Mouse (Mus musculus): ENCODE data around the gene Atp1b2. TPM values are rescaled to one million over a fixed set of nuclear protein-coding genes. Genes with fewer than 3 reads are reported as not detected.
A peak's percentile ranks its signal among the peaks of the same experiment; 100 is the strongest.

Gene Atp1b2
- total and polyA plus RNA-seq, 3 experiments = 17.0 to 23.7 (median 20.3) TPM

- peaks cover 8% of the 10 kb centered on the region for H3K4me1 ChIP-seq (ENCODE audit: control insufficient read depth, insufficient read depth, low read length)
- intact Hi-C loops (cut with DNase I) = no loop called here
- H3K9ac ChIP-seq (ENCODE audit: low read depth, low read length) = no peak overlapping the region
- H3K27me3 ChIP-seq (ENCODE audit: control insufficient read depth, insufficient read depth, low read length) = no peaks in the 10 kb centered on the region
- no peaks in the 10 kb centered on the region for H3K79me2 ChIP-seq (replicated peaks; ENCODE audit: control insufficient read depth, insufficient read depth, low read length)
- no peaks in the 10 kb centered on the region for H3K36me3 ChIP-seq (ENCODE audit: control insufficient read depth, insufficient read depth, low read length)
- no peak overlapping the region for H3K4me3 ChIP-seq
- H3K27ac ChIP-seq = no peak overlapping the region
- 70% methylated on average over 2 of the region's 2 CpGs for WGBS
- DNase-seq = no peak
- no peak for TF ChIP-seq EP300 (IDR thresholded peaks at IDR 0.05; ENCODE audit: insufficient read depth, low read depth, low read length)
Observed at GRCm38 (mm10) chr11:69606832-69607231, 1.1 kb upstream of the Atp1b2 start.

GRCm38 (mm10) chr11:69606491-69606795 lies 701 bp upstream of the Atp1b2 start:
- 83% methylated on average over 2 of the region's 2 CpGs for WGBS
- Histone ChIP-seq H3K9ac (ENCODE audit: low read depth, low read length) (no peak overlapping the region), H3K36me3 (ENCODE audit: control insufficient read depth, insufficient read depth, low read length) (no peaks in the 10 kb centered on the region), H3K27ac (no peak overlapping the region; the same call in 1 of the 2 replicates), H3K4me3 (peak overlapping the region; percentile 57; the same call in 1 of the 2 replicates), H3K79me2 (replicated peaks; ENCODE audit: control insufficient read depth, insufficient read depth, low read length) (no peaks in the 10 kb centered on the region), H3K4me1 (ENCODE audit: control insufficient read depth, insufficient read depth, low read length) (peaks cover 8% of the 10 kb centered on the region), H3K27me3 (ENCODE audit: control insufficient read depth, insufficient read depth, low read length) (no peaks in the 10 kb centered on the region)
- intact Hi-C loops (cut with DNase I) = no loop called here
- TF ChIP-seq CTCF (IDR thresholded peaks at IDR 0.05) (no peak), POLR2A (IDR thresholded peaks at IDR 0.05; ENCODE audit: insufficient read depth, low read depth, low read length) (no peak), EP300 (IDR thresholded peaks at IDR 0.05; ENCODE audit: insufficient read depth, low read depth, low read length) (no peak)
- DNase-seq = no peak

- Histone ChIP-seq H3K79me2 (replicated peaks; ENCODE audit: control insufficient read depth, insufficient read depth, low read length) (no peaks in the 10 kb centered on the region), H3K4me1 (ENCODE audit: control insufficient read depth, insufficient read depth, low read length) (peaks cover 10% of the 10 kb centered on the region), H3K36me3 (ENCODE audit: control insufficient read depth, insufficient read depth, low read length) (no peaks in the 10 kb centered on the region), H3K27me3 (ENCODE audit: control insufficient read depth, insufficient read depth, low read length) (no peaks in the 10 kb centered on the region), H3K9ac (ENCODE audit: low read depth, low read length) (peak overlapping the region; percentile 71), H3K4me3 (peak overlapping the region; percentile 57), H3K27ac (peak overlapping the region; percentile 67)
- 1% methylated on average over 67 of the region's 73 CpGs for WGBS
- TF ChIP-seq POLR2A (IDR thresholded peaks at IDR 0.05; ENCODE audit: insufficient read depth, low read depth, low read length) = 0 out of 2 replicates have a peak, but pooled peaks have one; percentile 32
- TF ChIP-seq EP300 (IDR thresholded peaks at IDR 0.05; ENCODE audit: insufficient read depth, low read depth, low read length) = no peak
- TF ChIP-seq CTCF (IDR thresholded peaks at IDR 0.05) = no peak
- DNase-seq = peak; percentile 35 to 45
- intact Hi-C loops (cut with DNase I) = no loop called here
Observed at GRCm38 (mm10) chr11:69604795-69605664, 712 bp downstream of the Atp1b2 start.

GRCm38 (mm10) chr11:69604347-69604746 lies 1.4 kb downstream of the Atp1b2 start:
- Histone ChIP-seq H3K4me1 (ENCODE audit: control insufficient read depth, insufficient read depth, low read length) (peaks cover 10% of the 10 kb centered on the region), H3K79me2 (replicated peaks; ENCODE audit: control insufficient read depth, insufficient read depth, low read length) (no peaks in the 10 kb centered on the region), H3K27ac (peak overlapping the region; percentile 32), H3K9ac (ENCODE audit: low read depth, low read length) (peak overlapping the region; percentile 71), H3K27me3 (ENCODE audit: control insufficient read depth, insufficient read depth, low read length) (no peaks in the 10 kb centered on the region), H3K4me3 (no peak overlapping the region; the same call in 1 of the 2 replicates), H3K36me3 (ENCODE audit: control insufficient read depth, insufficient read depth, low read length) (no peaks in the 10 kb centered on the region)
- DNase-seq = no peak
- WGBS = 72% methylated on average over 3 of the region's 3 CpGs
- TF ChIP-seq POLR2A (IDR thresholded peaks at IDR 0.05; ENCODE audit: insufficient read depth, low read depth, low read length) = no peak
- TF ChIP-seq EP300 (IDR thresholded peaks at IDR 0.05; ENCODE audit: insufficient read depth, low read depth, low read length) = no peak
- TF ChIP-seq CTCF (IDR thresholded peaks at IDR 0.05) = no peak
- intact Hi-C loops (cut with DNase I) = no loop called here

GRCm38 (mm10) chr11:69603516-69603915 lies 2.2 kb downstream of the Atp1b2 start:
- 32% methylated on average over 8 of the region's 8 CpGs for WGBS
- TF ChIP-seq POLR2A (IDR thresholded peaks at IDR 0.05; ENCODE audit: insufficient read depth, low read depth, low read length) (peak; percentile 18; the same call in 1 of the 2 replicates), EP300 (IDR thresholded peaks at IDR 0.05; ENCODE audit: insufficient read depth, low read depth, low read length) (peak; percentile 29; the same call in 1 of the 2 replicates), CTCF (IDR thresholded peaks at IDR 0.05) (no peak)
- Histone ChIP-seq H3K27me3 (ENCODE audit: control insufficient read depth, insufficient read depth, low read length) (no peaks in the 10 kb centered on the region), H3K4me3 (no peak overlapping the region), H3K27ac (peak overlapping the region; percentile 51), H3K4me1 (ENCODE audit: control insufficient read depth, insufficient read depth, low read length) (peaks cover 10% of the 10 kb centered on the region), H3K36me3 (ENCODE audit: control insufficient read depth, insufficient read depth, low read length) (no peaks in the 10 kb centered on the region), H3K9ac (ENCODE audit: low read depth, low read length) (no peak overlapping the region), H3K79me2 (replicated peaks; ENCODE audit: control insufficient read depth, insufficient read depth, low read length) (no peaks in the 10 kb centered on the region)
- DNase-seq = peak; percentile 33 to 49
- intact Hi-C loops (cut with DNase I) = loop anchor here (1.0 kb wide), 1 partner anchor 22 kb away; no protein-coding TSS in a partner anchor

- intact Hi-C loops (cut with DNase I) = no loop called here
- no peak overlapping the region for H3K27ac ChIP-seq
Observed at GRCm38 (mm10) chr11:69601768-69602167, 4.0 kb downstream of the Atp1b2 start.

More at GRCm38 (mm10) chr11:69601768-69602167, 4.0 kb downstream of the Atp1b2 start:
- 44% methylated on average over 3 of the region's 3 CpGs for WGBS
- no peak overlapping the region for H3K4me3 ChIP-seq
- H3K27me3 ChIP-seq (ENCODE audit: control insufficient read depth, insufficient read depth, low read length) = no peaks in the 10 kb centered on the region
- H3K9ac ChIP-seq (ENCODE audit: low read depth, low read length) = no peak overlapping the region
- TF ChIP-seq POLR2A (IDR thresholded peaks at IDR 0.05; ENCODE audit: insufficient read depth, low read depth, low read length) (no peak), EP300 (IDR thresholded peaks at IDR 0.05; ENCODE audit: insufficient read depth, low read depth, low read length) (no peak), CTCF (IDR thresholded peaks at IDR 0.05) (no peak)
- H3K36me3 ChIP-seq (ENCODE audit: control insufficient read depth, insufficient read depth, low read length) = no peaks in the 10 kb centered on the region
- no peaks in the 10 kb centered on the region for H3K79me2 ChIP-seq (replicated peaks; ENCODE audit: control insufficient read depth, insufficient read depth, low read length)
- DNase-seq = no peak
- H3K4me1 ChIP-seq (ENCODE audit: control insufficient read depth, insufficient read depth, low read length) = peaks cover 10% of the 10 kb centered on the region

Measured in heart, adult 2 months (tissue).